In the genomic region with DNA sequence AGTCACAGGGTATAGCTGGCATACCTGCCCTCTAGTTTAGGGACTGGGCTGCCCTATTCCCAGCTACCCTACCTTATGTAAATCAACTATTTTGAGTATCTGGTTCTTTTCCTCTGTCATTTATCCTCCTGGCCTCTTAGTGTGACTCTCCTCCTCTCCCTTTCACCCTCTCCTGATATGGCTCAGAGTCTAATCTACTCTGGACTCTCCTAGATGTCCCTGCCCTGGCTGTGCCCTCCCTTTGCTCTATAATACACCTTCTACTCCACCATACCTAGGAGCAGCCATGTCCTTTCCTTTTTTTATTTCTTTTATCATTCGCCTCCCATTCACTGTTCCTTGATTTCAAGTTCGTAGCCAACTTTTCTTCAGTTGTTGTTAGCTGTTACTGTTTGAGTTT, we compare ENCODE assay signal across 29 mouse cellular contexts. TPM values are rescaled to one million over a fixed set of nuclear protein-coding genes. Genes with fewer than 3 reads are reported as not detected.
A peak's percentile ranks its signal among the peaks of the same experiment; 100 is the strongest.
DNase-seq lines count a peak whose midpoint lies in the region; ATAC-seq and TF ChIP-seq lines count a peak whose summit lies in the region.
"Had no signal": no experiment of that assay in that cellular context is flagged by ENCODE, and none has a peak within 500 bp of the region (broad histone marks: within the 10 kb centered on the region; RNA-seq: fewer than 3 reads in every experiment).

No protein-coding gene starts in this region.

- H3K4me1 ChIP-seq in liver, embryonic 13.5 days (replicated peaks) = no peaks in the 10 kb centered on the region
- H3K4me1 ChIP-seq in liver, embryonic 11.5 days (replicated peaks; ENCODE audit: control insufficient read depth, insufficient read depth, low read length) = no peaks in the 10 kb centered on the region
- H3K4me1 ChIP-seq in liver, embryonic 14.5 days (replicated peaks; ENCODE audit: control insufficient read depth in 2 of 2, insufficient read depth in 2 of 2, low read length in 1 of 2) = no peaks in the 10 kb centered on the region

- H3K9me3 ChIP-seq in liver, embryonic 13.5 days (replicated peaks) = no peaks in the 10 kb centered on the region
- no peaks in the 10 kb centered on the region for H3K9me3 ChIP-seq in liver, embryonic 11.5 days (ENCODE audit: control insufficient read depth, low read length)
- H3K9me3 ChIP-seq in liver, embryonic 14.5 days (ENCODE audit: control insufficient read depth, low read length) = no peaks in the 10 kb centered on the region
- H3K9me3 ChIP-seq: G1E had no signal

- DNase-seq in liver, embryonic 13.5 days = no peak
- no peak for DNase-seq in liver, embryonic 11.5 days (ENCODE audit: low spot score)
- DNase-seq in liver, embryonic 14.5 days (ENCODE audit: low read depth in 3 of 3, low spot score in 3 of 3) = no peak
- DNase-seq in liver = no peak
- no peak for DNase-seq in MN1 (ENCODE audit: low spot score)
- DNase-seq in left cerebral cortex, adult 8-10 months (ENCODE audit: low spot score in 2 of 2) = no peak
- DNase-seq: adrenal gland, adult 2 months; adrenal gland, adult 8-10 months; adrenal gland, postnatal 10 days; adrenal gland, postnatal 14 days; adrenal gland, postnatal 25 days; adrenal gland, postnatal 36 days; B cell, adult 2 months; cerebellum, adult 11 months; cerebellum, adult 11-12 months; cerebellum, adult 18-20 months had no signal

- 55% methylated on average over 2 of the region's 2 CpGs for WGBS in liver, embryonic 13.5 days (ENCODE audit: insufficient replicate concordance)
- WGBS in liver, embryonic 11.5 days = 78% methylated on average over 2 of the region's 2 CpGs
- WGBS in liver, embryonic 14.5 days (ENCODE audit: insufficient replicate concordance) = 59% methylated on average over 2 of the region's 2 CpGs

- H3K27me3 ChIP-seq in liver, embryonic 13.5 days = no peaks in the 10 kb centered on the region
- no peaks in the 10 kb centered on the region for H3K27me3 ChIP-seq in liver, embryonic 11.5 days (replicated peaks; ENCODE audit: control insufficient read depth, insufficient read depth, low read length)
- H3K27me3 ChIP-seq in liver, embryonic 14.5 days (ENCODE audit: control insufficient read depth, insufficient read depth, low read length) = no peaks in the 10 kb centered on the region
- H3K27me3 ChIP-seq: CH12.LX, Patski had no signal

- ATAC-seq in liver, embryonic 13.5 days (ENCODE audit: low read depth) = peak; percentile 39; the same call in 1 of the 2 replicates
- no peak for ATAC-seq in liver, embryonic 11.5 days (replicated peaks; ENCODE audit: low FRiP score)
- ATAC-seq in liver, embryonic 14.5 days (ENCODE audit: insufficient read depth) = peak; percentile 30; the same call in 1 of the 2 replicates
- ATAC-seq in erythroblast, adult 5-6 weeks (replicated peaks; ENCODE audit: low FRiP score, poor library complexity, severe bottlenecking) = peak; percentile 60
- peak; percentile 70 for ATAC-seq in erythroid progenitor cell, adult 5-6 weeks (replicated peaks; ENCODE audit: low FRiP score, poor library complexity, severe bottlenecking)
- ATAC-seq: activated CD4-positive, CD25-positive, alpha-beta regulatory T cell, adult 4 months; CD4-positive, CD25-positive, alpha-beta regulatory T cell, adult 4 months; Patski had no signal

- H3K36me3 ChIP-seq in liver, embryonic 13.5 days = no peaks in the 10 kb centered on the region
- no peaks in the 10 kb centered on the region for H3K36me3 ChIP-seq in liver, embryonic 11.5 days (ENCODE audit: control insufficient read depth, insufficient read depth, low read length)
- no peaks in the 10 kb centered on the region for H3K36me3 ChIP-seq in liver, embryonic 14.5 days (replicated peaks; ENCODE audit: control insufficient read depth, insufficient read depth, low read depth)

- no peak overlapping the region for H3K4me3 ChIP-seq in liver, embryonic 13.5 days (replicated peaks)
- H3K4me3 ChIP-seq in liver, embryonic 11.5 days (ENCODE audit: low read depth, low read length) = no peak overlapping the region
- H3K4me3 ChIP-seq in liver, embryonic 14.5 days (ENCODE audit: insufficient read depth in 1 of 2, low read depth in 2 of 2, low read length in 2 of 2) = no peak overlapping the region

- no peak overlapping the region for H3K4me2 ChIP-seq in liver, embryonic 13.5 days
- H3K4me2 ChIP-seq in liver, embryonic 11.5 days = no peak overlapping the region
- H3K4me2 ChIP-seq in liver, embryonic 14.5 days (ENCODE audit: low read depth) = no peak overlapping the region

- no peak overlapping the region for H3K9ac ChIP-seq in liver, embryonic 13.5 days
- H3K9ac ChIP-seq in liver, embryonic 11.5 days (ENCODE audit: low read depth, low read length) = no peak overlapping the region
- H3K9ac ChIP-seq in liver, embryonic 14.5 days (replicated peaks) = no peak overlapping the region

- no peak for TF ChIP-seq EP300 in liver, embryonic 14.5 days (IDR thresholded peaks at IDR 0.05; ENCODE audit: low read depth)

- TF ChIP-seq CTCF in liver, embryonic 14.5 days (IDR thresholded peaks at IDR 0.05; ENCODE audit: low read depth) = no peak

- no peak overlapping the region for H3K27ac ChIP-seq in liver, embryonic 13.5 days
- no peak overlapping the region for H3K27ac ChIP-seq in liver, embryonic 11.5 days (ENCODE audit: low read depth, low read length)
- H3K27ac ChIP-seq in liver, embryonic 14.5 days = no peak overlapping the region

RNA-seq across cellular contexts. Expression of a gene that starts 19.0 kb away (rescaled TPM):
- polyA plus RNA-seq in liver, embryonic 13.5 days (2015; fragmentation: Nextera tagmentation; extraction: Ambion mirVana) = 0.01 TPM in 2 replicates
- polyA plus RNA-seq in liver, embryonic 11.5 days (2014; fragmentation: Nextera tagmentation; extraction: Ambion mirVana) = not detected in 2 replicates
- polyA plus RNA-seq in liver, embryonic 14.5 days (2012; rRNA removed) = not detected in 2 replicates
- polyA plus RNA-seq in liver, embryonic 14.5 days (2014; fragmentation: Nextera tagmentation; extraction: Ambion mirVana) = 0.01 and 0.03 TPM in 2 replicates
- total RNA-seq in erythroblast, adult 5-6 weeks (2015; ENCODE audit: low replicate concordance) = not detected in 2 replicates
- total RNA-seq in erythroblast, adult 5-6 weeks (2017; ENCODE audit: low replicate concordance) = 0.17 TPM in 1 of 2 replicates, not detected in the other
- total RNA-seq in erythroid progenitor cell, adult 5-6 weeks (2015; ENCODE audit: low replicate concordance) = not detected in 2 replicates
- total RNA-seq in erythroid progenitor cell, adult 5-6 weeks (2017; ENCODE audit: low replicate concordance) = not detected in 2 replicates
- under 1 TPM; 0.21 to 0.40 (median 0.27) TPM for total RNA-seq in left cerebral cortex, adult 8-10 months (2022)
- total RNA-seq: adrenal gland, adult 18-20 months; adrenal gland, adult 2 months; adrenal gland, adult 8-10 months; adrenal gland, postnatal 10 days; adrenal gland, postnatal 14 days; adrenal gland, postnatal 25 days; adrenal gland, postnatal 36 days; adrenal gland, postnatal 4 days; CH12.LX; MEL had no signal
- polyA plus RNA-seq: adrenal gland, adult 2 months; C2C12; G1E; Patski had no signal

RNA-seq across cellular contexts. Expression of a gene that starts 52.5 kb away (rescaled TPM):
- polyA plus RNA-seq in liver, embryonic 13.5 days (2015; fragmentation: Nextera tagmentation; extraction: Ambion mirVana) = 2.1 and 2.3 TPM in 2 replicates
- polyA plus RNA-seq in liver, embryonic 11.5 days (2014; fragmentation: Nextera tagmentation; extraction: Ambion mirVana) = 3.3 and 4.4 TPM in 2 replicates
- polyA plus RNA-seq in liver, embryonic 14.5 days (2012; rRNA removed) = 0.71 and 1.3 TPM in 2 replicates
- 0.93 and 1.2 TPM in 2 replicates for polyA plus RNA-seq in liver, embryonic 14.5 days (2014; fragmentation: Nextera tagmentation; extraction: Ambion mirVana)
- 0.77 and 2.7 TPM in 2 replicates for total RNA-seq in erythroblast, adult 5-6 weeks (2015; ENCODE audit: low replicate concordance)
- 2.5 and 3.2 TPM in 2 replicates for total RNA-seq in erythroblast, adult 5-6 weeks (2017; ENCODE audit: low replicate concordance)
- total RNA-seq in erythroid progenitor cell, adult 5-6 weeks (2015; ENCODE audit: low replicate concordance) = 4.7 and 12.6 TPM in 2 replicates
- 3.3 and 9.2 TPM in 2 replicates for total RNA-seq in erythroid progenitor cell, adult 5-6 weeks (2017; ENCODE audit: low replicate concordance)
- 1 to 10 TPM; 1.8 to 2.4 (median 2.1) TPM for total RNA-seq in left cerebral cortex, adult 8-10 months (2022)
- polyA plus RNA-seq: adrenal gland, adult 2 months; brain, embryonic 14.5 days; C2C12 had no signal

RNA-seq across cellular contexts. Expression of a gene that starts 54.4 kb away (rescaled TPM):
- polyA plus RNA-seq in liver, embryonic 13.5 days (2015; fragmentation: Nextera tagmentation; extraction: Ambion mirVana) = not detected in 2 replicates
- polyA plus RNA-seq in liver, embryonic 11.5 days (2014; fragmentation: Nextera tagmentation; extraction: Ambion mirVana) = not detected in 2 replicates
- not detected in 2 replicates for polyA plus RNA-seq in liver, embryonic 14.5 days (2012; rRNA removed)
- not detected in 2 replicates for polyA plus RNA-seq in liver, embryonic 14.5 days (2014; fragmentation: Nextera tagmentation; extraction: Ambion mirVana)
- total RNA-seq in erythroblast, adult 5-6 weeks (2015; ENCODE audit: low replicate concordance) = not detected in 2 replicates
- not detected in 2 replicates for total RNA-seq in erythroblast, adult 5-6 weeks (2017; ENCODE audit: low replicate concordance)
- total RNA-seq in erythroid progenitor cell, adult 5-6 weeks (2015; ENCODE audit: low replicate concordance) = not detected in 2 replicates
- total RNA-seq in erythroid progenitor cell, adult 5-6 weeks (2017; ENCODE audit: low replicate concordance) = not detected in 2 replicates
- total RNA-seq in left cerebral cortex, adult 8-10 months (2022) = under 1 TPM; 0.39 to 0.86 (median 0.79) TPM
- total RNA-seq: adrenal gland, adult 18-20 months; adrenal gland, adult 2 months; adrenal gland, adult 8-10 months; adrenal gland, postnatal 10 days; adrenal gland, postnatal 14 days; adrenal gland, postnatal 25 days; adrenal gland, postnatal 36 days; adrenal gland, postnatal 4 days; CH12.LX; ES-E14; MEL had no signal
- polyA plus RNA-seq: adrenal gland, adult 2 months; C2C12; G1E; Patski had no signal
